Mouse (Mus musculus) heart, embryonic 14.5 days (tissue): ENCODE measurements around the gene Gabbr2. TPM values are rescaled to one million over a fixed set of nuclear protein-coding genes. Genes with fewer than 3 reads are reported as not detected.
A peak's percentile ranks its signal among the peaks of the same experiment; 100 is the strongest.

ENCODE experiments used
- ATAC-seq: fragments of 200-750 bp; cut with Nextera tagmentation; 2 replicates; pipeline ENCODE4 v1.8.0; 2017; ENCODE audit warnings: low read depth, moderate TSS enrichment; ENCODE audit not compliant: insufficient number of reproducible peaks, insufficient read depth, low FRiP score
- H3K27ac ChIP-seq, 2 experiments: fragments of 200-500 bp in 1 of 2; fragments of 300-500 bp in 1 of 2; sonication (generic) in 1 of 2; replicated peaks in 1 of 2; 2 replicates each; pipeline ENCODE4 v1.5.1; 2012 to 2014; ENCODE audit warnings: low read depth in 2 of 2, low read length in 2 of 2, control low read depth in 1 of 2, mild to moderate bottlenecking in 1 of 2, mixed read lengths in 1 of 2; ENCODE audit not compliant: control insufficient read depth in 1 of 2, insufficient read depth in 1 of 2
- H3K27me3 ChIP-seq: fragments of 300-500 bp; sonication (generic); 2 replicates; pipeline ENCODE4 v1.6.1; 2014; ENCODE audit warnings: mild to moderate bottlenecking, low read length, control low read depth; ENCODE audit not compliant: control insufficient read depth, insufficient read depth
- H3K36me3 ChIP-seq: fragments of 300-500 bp; sonication (generic); 2 replicates; pipeline ENCODE4 v1.6.1; 2014; ENCODE audit warnings: mild to moderate bottlenecking, control low read depth, low read length, mixed read lengths; ENCODE audit not compliant: control insufficient read depth, insufficient read depth
- H3K4me1 ChIP-seq, 2 experiments: fragments of 200-500 bp in 1 of 2; fragments of 300-500 bp in 1 of 2; sonication (generic) in 1 of 2; 2 replicates each; pipeline ENCODE4 v1.6.1; 2012 to 2014; ENCODE audit warnings: low read length in 2 of 2, control low read depth in 1 of 2, mixed read lengths in 1 of 2; ENCODE audit not compliant: control insufficient read depth in 2 of 2, insufficient read depth in 2 of 2
- H3K4me2 ChIP-seq: fragments of 300-500 bp; sonication (generic); 2 replicates; pipeline ENCODE4 v1.6.1; 2014; ENCODE audit warnings: mild to moderate bottlenecking, low read length
- H3K4me3 ChIP-seq, 2 experiments: fragments of 200-500 bp in 1 of 2; fragments of 300-500 bp in 1 of 2; sonication (generic) in 1 of 2; 2 replicates each; pipeline ENCODE4 v1.5.1; 2012 to 2014; ENCODE audit warnings: low read length in 2 of 2, mild to moderate bottlenecking in 2 of 2, control low read depth in 1 of 2, low read depth in 1 of 2, moderate library complexity in 1 of 2; ENCODE audit not compliant: control insufficient read depth in 1 of 2, insufficient read depth in 1 of 2
- H3K9ac ChIP-seq: fragments of 300-500 bp; sonication (generic); 2 replicates; pipeline ENCODE4 v1.6.1; 2014; ENCODE audit warnings: mild to moderate bottlenecking, low read length
- H3K9me3 ChIP-seq: fragments of 300-500 bp; sonication (generic); 2 replicates; pipeline ENCODE4 v1.6.1; 2016; ENCODE audit warnings: low read length, control low read depth; ENCODE audit not compliant: control insufficient read depth
- whole genome bisulfite sequencing: fragments of 180-500 bp; shearing (Covaris S2); extraction: QIAGEN DNeasy Blood & Tissue Kit; methylation state at CpG from one replicate; pipeline ENCODE4 v1.1.7; 2014; 5-methylcytosine and 5-hydroxymethylcytosine counted together
- polyA plus RNA-seq: library from polyadenylated mRNA; unstranded; fragments of >200 nt; fragmentation: Nextera tagmentation; extraction: Ambion mirVana; gene quantifications from 2 replicates; pipeline ENCODE4 v1.2.1, GENCODE M21; 2014

The Gabbr2 gene
- polyA plus RNA-seq, 1 experiment from 2014 or later: 0.08 TPM

- no peak for ATAC-seq
- H3K36me3 ChIP-seq: no peaks in the 10 kb centered on the region
- no peaks in the 10 kb centered on the region for H3K9me3 ChIP-seq
- no peak overlapping the region for H3K4me3 ChIP-seq
- H3K9ac ChIP-seq: no peak overlapping the region
- H3K4me2 ChIP-seq: no peak overlapping the region
- H3K4me1 ChIP-seq: peaks cover 23 to 37% of the 10 kb centered on the region in 2 experiments
- H3K27ac ChIP-seq: no peak overlapping the region
- WGBS: 74% methylated on average over 5 of the region's 5 CpGs
- no peaks in the 10 kb centered on the region for H3K27me3 ChIP-seq
Measured at GRCm38 (mm10) chr4:46666420-46666819, 325.3 kb downstream of the Gabbr2 start.

GRCm38 (mm10) chr4:46665371-46665774 is 326.3 kb downstream of the Gabbr2 start:
- no peaks in the 10 kb centered on the region for H3K36me3 ChIP-seq
- no peaks in the 10 kb centered on the region for H3K27me3 ChIP-seq
- ATAC-seq: no peak
- no peak overlapping the region for H3K9ac ChIP-seq
- H3K4me1 ChIP-seq: peaks cover 23 to 37% of the 10 kb centered on the region in 2 experiments
- H3K4me2 ChIP-seq: peak overlapping the region; percentile 84
- no peak overlapping the region for H3K27ac ChIP-seq
- H3K9me3 ChIP-seq: no peaks in the 10 kb centered on the region
- no peak overlapping the region for H3K4me3 ChIP-seq
- 2% methylated on average over 6 of the region's 8 CpGs for WGBS

- H3K4me3 ChIP-seq: peak overlapping the region; percentile 44 to 50
- peaks cover 23 to 37% of the 10 kb centered on the region in 2 experiments for H3K4me1 ChIP-seq
- no peaks in the 10 kb centered on the region for H3K36me3 ChIP-seq
- H3K4me2 ChIP-seq: peak overlapping the region; percentile 84
- H3K9ac ChIP-seq: peak overlapping the region; percentile 79
- peak overlapping the region; percentile 76 to 78 for H3K27ac ChIP-seq
- 4% methylated on average over 34 of the region's 34 CpGs for WGBS
- H3K9me3 ChIP-seq: no peaks in the 10 kb centered on the region
- peak; percentile 80 for ATAC-seq
- H3K27me3 ChIP-seq: no peaks in the 10 kb centered on the region
Measured at GRCm38 (mm10) chr4:46664123-46665009, 327.3 kb downstream of the Gabbr2 start.

- no peak for ATAC-seq
- no peak overlapping the region for H3K4me2 ChIP-seq
- H3K27me3 ChIP-seq: no peaks in the 10 kb centered on the region
- WGBS: 74% methylated on average over 9 of the region's 9 CpGs
- H3K27ac ChIP-seq: no peak overlapping the region
- peaks cover 10 to 17% of the 10 kb centered on the region in 2 experiments for H3K4me1 ChIP-seq
- H3K4me3 ChIP-seq: no peak overlapping the region
- no peaks in the 10 kb centered on the region for H3K36me3 ChIP-seq
- H3K9me3 ChIP-seq: no peaks in the 10 kb centered on the region
- H3K9ac ChIP-seq: no peak overlapping the region
Measured at GRCm38 (mm10) chr4:46661433-46661832, 330.2 kb downstream of the Gabbr2 start.

GRCm38 (mm10) chr4:46658946-46659345 is 332.7 kb downstream of the Gabbr2 start:
- Histone ChIP-seq H3K4me2 (no peak overlapping the region), H3K27me3 (peaks cover 8% of the 10 kb centered on the region; the same call in 1 of the 2 replicates), H3K36me3 (no peaks in the 10 kb centered on the region), H3K4me3 (no peak overlapping the region), H3K27ac (no peak overlapping the region), H3K9ac (no peak overlapping the region), H3K4me1 (peaks cover under 1 to 2% of the 10 kb centered on the region in 2 experiments; a peak in 3 of 4 replicates), H3K9me3 (no peaks in the 10 kb centered on the region)
- 71% methylated on average over 5 of the region's 5 CpGs for WGBS
- no peak for ATAC-seq

GRCm38 (mm10) chr4:46657116-46657515 is 334.6 kb downstream of the Gabbr2 start:
- Histone ChIP-seq H3K4me1 (no peaks in the 10 kb centered on the region), H3K4me2 (no peak overlapping the region), H3K27ac (no peak overlapping the region), H3K9ac (no peak overlapping the region), H3K4me3 (no peak overlapping the region), H3K27me3 (peaks cover 19% of the 10 kb centered on the region), H3K36me3 (no peaks in the 10 kb centered on the region), H3K9me3 (no peaks in the 10 kb centered on the region)
- ATAC-seq: no peak
- WGBS: 7% methylated on average over 5 of the region's 5 CpGs

- peaks cover 30% of the 10 kb centered on the region for H3K27me3 ChIP-seq
- H3K4me2 ChIP-seq: no peak overlapping the region
- 66% methylated on average over 2 of the region's 2 CpGs for WGBS
- H3K36me3 ChIP-seq: no peaks in the 10 kb centered on the region
- H3K27ac ChIP-seq: no peak overlapping the region
- ATAC-seq: no peak
- H3K9me3 ChIP-seq: no peaks in the 10 kb centered on the region
- no peak overlapping the region for H3K4me3 ChIP-seq
- H3K4me1 ChIP-seq: no peaks in the 10 kb centered on the region
- no peak overlapping the region for H3K9ac ChIP-seq
Measured at GRCm38 (mm10) chr4:46655956-46656355, 335.7 kb downstream of the Gabbr2 start.
